Mouse (Mus musculus) hindbrain, embryonic 15.5 days (tissue): ENCODE data around the gene Tmem254c. TPM values are rescaled to one million over a fixed set of nuclear protein-coding genes. Genes with fewer than 3 reads are reported as not detected.
"Not testable (repeated sequence)": the region's sequence is repeated elsewhere in the genome, so short reads cannot be mapped to it uniquely, and the experiment has no call there.

Source experiments
- ATAC-seq: fragments of 200-750 bp; cut with Nextera tagmentation; 2 replicates; pipeline ENCODE4 v1.8.0; 2017; ENCODE audit warnings: low read depth, moderate number of reproducible peaks, moderate TSS enrichment; ENCODE audit not compliant: low FRiP score
- H3K27ac ChIP-seq: fragments of 300-500 bp; sonication (generic); replicated peaks from 2 replicates; pipeline ENCODE4 v1.5.1; 2015; ENCODE audit warnings: mild to moderate bottlenecking, inconsistent platforms
- H3K27me3 ChIP-seq: fragments of 300-500 bp; sonication (generic); 2 replicates; pipeline ENCODE4 v1.6.1; 2015; ENCODE audit warnings: control low read depth, inconsistent platforms
- H3K36me3 ChIP-seq: fragments of 300-500 bp; sonication (generic); 2 replicates; pipeline ENCODE4 v1.6.1; 2015; ENCODE audit warnings: control low read depth, inconsistent platforms
- H3K4me1 ChIP-seq: fragments of 300-500 bp; sonication (generic); replicated peaks from 2 replicates; pipeline ENCODE4 v1.6.1; 2015; ENCODE audit warnings: control low read depth, inconsistent platforms
- H3K4me2 ChIP-seq: fragments of 300-500 bp; sonication (generic); 2 replicates; pipeline ENCODE4 v1.6.1; 2015; ENCODE audit warnings: moderate library complexity, mild to moderate bottlenecking, inconsistent platforms
- H3K4me3 ChIP-seq: fragments of 300-500 bp; sonication (generic); 2 replicates; pipeline ENCODE4 v1.5.1; 2015; ENCODE audit warnings: mild to moderate bottlenecking, inconsistent platforms
- H3K9ac ChIP-seq: fragments of 300-500 bp; sonication (generic); 2 replicates; pipeline ENCODE4 v1.6.1; 2015; ENCODE audit warnings: inconsistent platforms
- H3K9me3 ChIP-seq: fragments of 300-500 bp; sonication (generic); 2 replicates; pipeline ENCODE4 v1.6.1; 2016; ENCODE audit warnings: control low read depth, inconsistent platforms
- WGBS: fragments of 180-500 bp; shearing (Covaris S2); methylation state at CpG from one replicate; pipeline ENCODE4 v1.1.7; 2015; 5-methylcytosine and 5-hydroxymethylcytosine counted together
- polyA plus RNA-seq: library from polyadenylated mRNA; unstranded; fragments of >200 nt; fragmentation: Nextera tagmentation; extraction: Ambion mirVana; gene quantifications from 2 replicates; pipeline ENCODE4 v1.2.1, GENCODE M21; 2015

Tmem254c gene
- polyA plus RNA-seq = 19.5 and 21.6 TPM in 2 replicates

GRCm38 (mm10) chr14:26067325-26067633 lies at the start of gene Tmem254c:
TSS of gene Tmem254c (minus strand) at chr14:26067355.
- not testable (repeated sequence) for H3K27ac ChIP-seq, H3K4me2 ChIP-seq, H3K36me3 ChIP-seq, H3K4me3 ChIP-seq, H3K4me1 ChIP-seq, H3K9ac ChIP-seq, H3K27me3 ChIP-seq, H3K9me3 ChIP-seq
- ATAC-seq = peak; percentile 69; the same call in 1 of the 2 replicates
- no CpG with 5 or more reads among the region's 10 CpGs for WGBS

DNA sequence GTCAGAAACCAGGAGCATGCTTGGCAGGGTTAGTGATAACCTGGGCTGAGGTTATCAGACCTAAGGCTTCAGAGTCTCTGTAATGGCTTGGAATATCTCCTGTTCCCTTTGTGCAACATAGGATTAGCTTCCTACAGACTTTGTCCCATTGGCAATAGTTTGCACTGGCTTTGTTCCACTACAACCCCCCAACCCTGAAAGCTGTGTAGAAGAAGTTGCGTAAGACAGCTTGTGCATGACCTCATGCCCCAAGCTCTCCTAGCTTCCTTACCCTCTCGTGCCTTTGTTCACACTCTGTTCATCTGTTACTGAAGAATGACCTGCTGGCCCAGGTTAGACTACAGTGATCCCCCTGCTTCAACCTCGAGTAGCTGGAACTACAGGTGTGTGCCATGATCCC lies 30.5 kb upstream of the Tmem254c start:
- H3K27me3 ChIP-seq, H3K4me1 ChIP-seq, ATAC-seq, H3K9ac ChIP-seq, H3K27ac ChIP-seq, H3K4me2 ChIP-seq, H3K36me3 ChIP-seq, H3K4me3 ChIP-seq, H3K9me3 ChIP-seq: not testable (repeated sequence)
- no CpG with 5 or more reads among the region's 3 CpGs for WGBS

GRCm38 (mm10) chr14:26081997-26082396 lies 14.8 kb upstream of the Tmem254c start, which contains the start of gene Cphx3:
TSS of gene Cphx3 (plus strand) at chr14:26082297.
- H3K4me1 ChIP-seq, H3K4me2 ChIP-seq, H3K27ac ChIP-seq, ATAC-seq, H3K27me3 ChIP-seq, H3K36me3 ChIP-seq, H3K9me3 ChIP-seq, H3K9ac ChIP-seq, H3K4me3 ChIP-seq: not testable (repeated sequence)
- no CpG with 5 or more reads among the region's 1 CpGs for WGBS

DNA sequence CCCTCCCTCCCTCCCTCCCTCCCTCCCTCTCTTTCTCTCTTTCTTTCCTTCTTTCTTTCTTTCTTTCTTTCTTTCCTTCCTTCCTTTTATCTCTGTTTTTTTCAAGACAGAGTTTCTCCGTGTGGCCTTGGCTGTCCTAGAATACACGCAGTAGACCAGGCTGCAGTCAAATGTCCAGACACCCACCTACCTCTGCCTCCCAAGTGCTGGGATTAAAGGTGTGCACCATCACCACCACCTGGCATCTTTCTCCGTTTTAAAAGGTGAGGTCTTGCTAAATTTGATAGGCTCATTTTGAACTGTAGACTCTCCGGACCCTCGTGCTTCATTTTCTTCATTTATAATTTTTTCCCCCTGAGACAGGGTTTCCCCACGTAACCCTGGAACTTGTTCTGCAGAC lies 14.1 kb upstream of the Tmem254c start, which contains the start of gene Cphx2:
TSS of gene Cphx2 (plus strand) at position 301 of the 400 bp plus-strand sequence.
- not testable (repeated sequence) for H3K4me2 ChIP-seq, H3K4me1 ChIP-seq, H3K4me3 ChIP-seq, H3K36me3 ChIP-seq, H3K27me3 ChIP-seq, H3K9me3 ChIP-seq, H3K9ac ChIP-seq, ATAC-seq, H3K27ac ChIP-seq
- WGBS = no CpG with 5 or more reads among the region's 6 CpGs

DNA sequence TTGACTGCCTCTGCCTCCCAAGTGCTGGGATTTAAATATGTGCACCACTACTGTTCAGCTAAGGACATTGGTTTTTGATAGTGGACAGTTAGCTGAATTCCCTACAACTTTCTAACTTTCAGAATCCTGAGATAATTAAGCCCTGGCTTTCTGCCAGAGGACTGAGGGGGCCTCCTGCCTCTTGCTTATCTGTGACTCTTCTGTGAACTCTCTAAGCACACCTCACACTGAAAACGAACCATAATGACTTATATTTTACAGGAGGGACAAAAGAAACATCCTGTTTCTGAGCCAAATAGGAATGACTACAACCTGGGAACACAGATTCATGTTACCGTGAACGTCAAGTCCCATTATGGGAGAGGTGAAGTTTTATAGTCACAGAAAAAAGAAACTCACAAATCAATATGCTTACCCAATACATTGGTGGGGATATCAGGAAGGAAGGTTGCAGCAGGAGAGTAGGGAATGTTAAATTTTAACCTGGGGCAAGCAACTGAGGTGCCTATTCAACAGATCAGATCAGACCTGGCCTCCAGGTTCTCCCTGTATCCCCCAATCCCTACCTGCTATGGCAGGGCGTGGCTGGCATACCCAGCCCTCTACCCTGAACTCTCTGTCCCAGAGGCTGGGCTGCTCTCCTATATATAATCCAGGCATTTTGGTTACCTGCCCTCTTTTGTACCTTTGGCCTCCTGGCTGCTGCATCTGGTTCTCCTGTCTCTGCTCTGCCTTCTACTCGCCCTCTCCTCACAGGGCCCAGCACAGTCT lies 9.7 kb upstream of the Tmem254c start:
- ATAC-seq, H3K27ac ChIP-seq, H3K4me1 ChIP-seq, H3K9me3 ChIP-seq, H3K27me3 ChIP-seq, H3K36me3 ChIP-seq, H3K9ac ChIP-seq, H3K4me3 ChIP-seq, H3K4me2 ChIP-seq: not testable (repeated sequence)
- WGBS = no CpG with 5 or more reads among the region's 5 CpGs

GRCm38 (mm10) chr14:26066574-26067324 lies 406 bp downstream of the Tmem254c start:
- no CpG with 5 or more reads among the region's 44 CpGs for WGBS

GRCm38 (mm10) chr14:26059362-26059761 lies 7.8 kb downstream of the Tmem254c start:
- ATAC-seq, H3K27me3 ChIP-seq, H3K9ac ChIP-seq, H3K4me2 ChIP-seq, H3K4me1 ChIP-seq, H3K27ac ChIP-seq, H3K4me3 ChIP-seq, H3K36me3 ChIP-seq, H3K9me3 ChIP-seq: not testable (repeated sequence)
- no CpG with 5 or more reads among the region's 6 CpGs for WGBS

More at GRCm38 (mm10) chr14:26066574-26067324, 406 bp downstream of the Tmem254c start:
- H3K9ac ChIP-seq, H3K4me3 ChIP-seq, H3K4me2 ChIP-seq, H3K36me3 ChIP-seq, H3K27ac ChIP-seq, H3K4me1 ChIP-seq, H3K27me3 ChIP-seq, H3K9me3 ChIP-seq: not testable (repeated sequence)
- ATAC-seq = peak; percentile 89

- not testable (repeated sequence) for ATAC-seq, H3K9ac ChIP-seq, H3K36me3 ChIP-seq, H3K27me3 ChIP-seq, H3K9me3 ChIP-seq, H3K4me2 ChIP-seq, H3K4me1 ChIP-seq, H3K27ac ChIP-seq, H3K4me3 ChIP-seq
- WGBS = no CpG with 5 or more reads among the region's 3 CpGs
Observed at GRCm38 (mm10) chr14:26058184-26058583, 9.0 kb downstream of the Tmem254c start.

- not testable (repeated sequence) for H3K4me3 ChIP-seq, H3K4me1 ChIP-seq, H3K9ac ChIP-seq, H3K4me2 ChIP-seq, H3K27me3 ChIP-seq, H3K27ac ChIP-seq, H3K9me3 ChIP-seq, H3K36me3 ChIP-seq, ATAC-seq
- no CpG with 5 or more reads among the region's 9 CpGs for WGBS
Observed at GRCm38 (mm10) chr14:26048767-26049166, 18.4 kb downstream of the Tmem254c start.

DNA sequence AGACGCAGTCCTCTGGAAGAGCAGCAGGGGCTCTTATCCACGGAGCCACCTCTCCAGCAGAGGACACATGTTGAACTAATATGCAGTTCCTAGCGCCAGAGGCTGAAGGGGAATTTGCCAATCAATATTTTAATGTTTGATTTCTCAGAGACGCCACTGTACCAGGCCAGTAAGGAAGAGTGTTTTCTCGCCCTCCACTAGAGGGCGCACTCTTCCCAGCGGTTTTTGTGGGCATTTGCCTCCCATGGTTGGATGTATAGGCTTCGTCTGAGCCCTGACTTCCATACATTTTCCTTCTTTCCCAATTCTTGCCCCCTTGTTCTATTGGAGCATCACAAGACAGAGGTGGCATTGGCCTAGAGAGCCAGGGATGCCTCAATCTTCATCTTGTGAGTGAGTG lies 20.1 kb downstream of the Tmem254c start:
- H3K4me3 ChIP-seq, H3K4me2 ChIP-seq, H3K36me3 ChIP-seq, ATAC-seq, H3K27me3 ChIP-seq, H3K4me1 ChIP-seq, H3K9ac ChIP-seq, H3K9me3 ChIP-seq, H3K27ac ChIP-seq: not testable (repeated sequence)
- WGBS = no CpG with 5 or more reads among the region's 8 CpGs

DNA sequence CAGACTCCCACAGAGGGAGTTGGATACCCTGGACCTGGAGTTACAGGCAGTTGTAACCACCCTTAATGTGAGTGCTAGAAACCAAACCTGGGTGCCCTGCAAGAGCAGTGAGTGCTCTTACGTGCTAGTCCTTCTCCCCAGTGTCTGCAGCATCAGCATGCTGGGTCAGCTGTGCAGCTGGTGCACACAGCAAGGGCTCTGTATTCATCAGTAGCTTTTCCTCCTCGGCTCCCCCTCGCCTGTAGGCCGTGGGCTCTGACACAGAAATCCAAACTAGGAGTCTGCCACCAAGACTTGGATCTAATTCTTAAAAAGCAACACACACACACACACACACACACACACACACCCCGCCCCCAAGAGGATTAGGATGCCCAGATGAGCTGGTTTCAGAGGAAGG lies 22.1 kb downstream of the Tmem254c start:
- H3K27me3 ChIP-seq, H3K27ac ChIP-seq, H3K4me1 ChIP-seq, ATAC-seq, H3K4me2 ChIP-seq, H3K9ac ChIP-seq, H3K4me3 ChIP-seq, H3K36me3 ChIP-seq, H3K9me3 ChIP-seq: not testable (repeated sequence)
- WGBS = no CpG with 5 or more reads among the region's 5 CpGs

GRCm38 (mm10) chr14:26042611-26043010 lies 24.5 kb downstream of the Tmem254c start, which contains the start of gene Gm9780:
TSS of gene Gm9780 (minus strand) at chr14:26042711.
- no CpG with 5 or more reads among the region's 26 CpGs for WGBS
- ATAC-seq, H3K4me3 ChIP-seq: not testable (repeated sequence)

More at GRCm38 (mm10) chr14:26042611-26043010, 24.5 kb downstream of the Tmem254c start, which contains the start of gene Gm9780:
- not testable (repeated sequence) for H3K9ac ChIP-seq, H3K4me1 ChIP-seq, H3K27me3 ChIP-seq, H3K9me3 ChIP-seq, H3K4me2 ChIP-seq, H3K27ac ChIP-seq, H3K36me3 ChIP-seq
